Mouse (Mus musculus) brain, embryonic 14.5 days (tissue): ENCODE data around the gene Grid1.

ENCODE experiments used
- CTCF ChIP-seq: fragments of 200-500 bp; IDR thresholded peaks from 2 replicates; pipeline ENCODE4 v1.5.1; 2012; ENCODE audit warnings: inconsistent platforms, mild to moderate bottlenecking, moderate library complexity, borderline replicate concordance; ENCODE audit not compliant: insufficient read depth, insufficient read length; ENCODE audit errors: extremely low read depth
- POLR2A ChIP-seq: fragments of 200-500 bp; IDR thresholded peaks from 2 replicates; pipeline ENCODE4 v1.6.1; 2012; ENCODE audit warnings: mild to moderate bottlenecking, inconsistent platforms, borderline replicate concordance; ENCODE audit not compliant: poor library complexity, insufficient read depth, insufficient read length, severe bottlenecking; ENCODE audit errors: extremely low read depth

DNA sequence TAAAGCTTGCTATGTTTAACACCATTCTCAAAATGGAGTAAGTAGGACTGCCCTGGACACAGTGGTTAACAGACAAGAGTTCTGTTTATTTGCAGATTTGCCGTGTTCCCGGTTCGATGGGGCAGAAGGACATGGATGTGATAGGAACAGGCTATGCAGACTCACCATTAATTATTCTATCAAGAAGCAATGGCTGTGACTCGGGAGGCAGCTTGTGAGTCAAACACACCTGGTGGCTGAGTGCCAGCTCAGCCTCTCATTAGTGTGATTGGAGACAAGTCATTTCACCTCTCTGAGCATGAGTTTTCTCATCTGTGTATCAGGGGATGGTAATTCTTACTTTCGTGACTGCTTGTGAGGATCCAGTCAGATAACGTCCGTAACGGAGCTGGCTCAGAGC lies 307.7 kb downstream of the Grid1 start:
- TF ChIP-seq CTCF (no peak), POLR2A (no peak)
